Mouse (Mus musculus): ENCODE measurements around the gene Emsy. TPM values are rescaled to one million over a fixed set of nuclear protein-coding genes. Genes with fewer than 3 reads are reported as not detected.

The Emsy gene
- polyA plus RNA-seq, 2 experiments = 8.0 to 8.6 TPM

- no peaks in the 10 kb centered on the region for H3K9me3 ChIP-seq (ENCODE audit: control insufficient read depth, low read length)
- H3K27me3 ChIP-seq (ENCODE audit: control insufficient read depth, insufficient read depth, low read length) = no peaks in the 10 kb centered on the region
- TF ChIP-seq EP300 (IDR thresholded peaks at IDR 0.05; ENCODE audit: low read depth) (no peak), CTCF (IDR thresholded peaks at IDR 0.05; ENCODE audit: low read depth) (no peak)
- 65% methylated on average over 3 of the region's 3 CpGs for WGBS (ENCODE audit: insufficient replicate concordance)
- H3K27ac ChIP-seq = no peak overlapping the region
- no peaks in the 10 kb centered on the region for H3K4me1 ChIP-seq (replicated peaks; ENCODE audit: control insufficient read depth in 2 of 2, insufficient read depth in 2 of 2, low read length in 1 of 2)
- no peak overlapping the region for H3K4me3 ChIP-seq (ENCODE audit: insufficient read depth in 1 of 2, low read depth in 2 of 2, low read length in 2 of 2)
- no peak overlapping the region for H3K9ac ChIP-seq (replicated peaks)
- ATAC-seq (ENCODE audit: insufficient read depth) (no peak), DNase-seq (ENCODE audit: low read depth in 3 of 3, low spot score in 3 of 3) (no peak)
- no peak overlapping the region for H3K4me2 ChIP-seq (ENCODE audit: low read depth)
- peaks cover 8% of the 10 kb centered on the region for H3K36me3 ChIP-seq (replicated peaks; ENCODE audit: control insufficient read depth, insufficient read depth, low read depth)
These were observed 70.3 kb downstream of the Emsy start for GRCm38 (mm10) chr7:98586313-98586712.

GRCm38 (mm10) chr7:98584555-98584954 lies 72.0 kb downstream of the Emsy start:
- no peaks in the 10 kb centered on the region for H3K27me3 ChIP-seq (ENCODE audit: control insufficient read depth, insufficient read depth, low read length)
- no peaks in the 10 kb centered on the region; the same call in 1 of the 2 replicates for H3K36me3 ChIP-seq (replicated peaks; ENCODE audit: control insufficient read depth, insufficient read depth, low read depth)
- no peak overlapping the region for H3K27ac ChIP-seq
- DNase-seq (ENCODE audit: low read depth in 3 of 3, low spot score in 3 of 3) (no peak), ATAC-seq (ENCODE audit: insufficient read depth) (no peak)
- 63% methylated on average over 3 of the region's 3 CpGs for WGBS (ENCODE audit: insufficient replicate concordance)
- no peak overlapping the region for H3K4me2 ChIP-seq (ENCODE audit: low read depth)
- no peak overlapping the region for H3K9ac ChIP-seq (replicated peaks)
- no peak overlapping the region for H3K4me3 ChIP-seq (ENCODE audit: insufficient read depth in 1 of 2, low read depth in 2 of 2, low read length in 2 of 2)
- TF ChIP-seq EP300 (IDR thresholded peaks at IDR 0.05; ENCODE audit: low read depth) (no peak), CTCF (IDR thresholded peaks at IDR 0.05; ENCODE audit: low read depth) (no peak)
- no peaks in the 10 kb centered on the region for H3K4me1 ChIP-seq (replicated peaks; ENCODE audit: control insufficient read depth in 2 of 2, insufficient read depth in 2 of 2, low read length in 1 of 2)
- H3K9me3 ChIP-seq (ENCODE audit: control insufficient read depth, low read length) = no peaks in the 10 kb centered on the region

GRCm38 (mm10) chr7:98581266-98581665 lies 75.3 kb downstream of the Emsy start:
- ATAC-seq (ENCODE audit: insufficient read depth) (no peak), DNase-seq (ENCODE audit: low read depth in 3 of 3, low spot score in 3 of 3) (no peak)
- H3K27ac ChIP-seq = no peak overlapping the region
- TF ChIP-seq CTCF (IDR thresholded peaks at IDR 0.05; ENCODE audit: low read depth) = no peak
- no peak for TF ChIP-seq EP300 (IDR thresholded peaks at IDR 0.05; ENCODE audit: low read depth)
- H3K27me3 ChIP-seq (ENCODE audit: control insufficient read depth, insufficient read depth, low read length) = no peaks in the 10 kb centered on the region
- no peaks in the 10 kb centered on the region for H3K36me3 ChIP-seq (replicated peaks; ENCODE audit: control insufficient read depth, insufficient read depth, low read depth)
- no peak overlapping the region for H3K9ac ChIP-seq (replicated peaks)
- no peak overlapping the region for H3K4me2 ChIP-seq (ENCODE audit: low read depth)
- H3K4me3 ChIP-seq (ENCODE audit: insufficient read depth in 1 of 2, low read depth in 2 of 2, low read length in 2 of 2) = no peak overlapping the region
- WGBS (ENCODE audit: insufficient replicate concordance) = 70% methylated on average over 4 of the region's 4 CpGs
- H3K4me1 ChIP-seq (replicated peaks; ENCODE audit: control insufficient read depth in 2 of 2, insufficient read depth in 2 of 2, low read length in 1 of 2) = no peaks in the 10 kb centered on the region
- no peaks in the 10 kb centered on the region for H3K9me3 ChIP-seq (ENCODE audit: control insufficient read depth, low read length)

DNA sequence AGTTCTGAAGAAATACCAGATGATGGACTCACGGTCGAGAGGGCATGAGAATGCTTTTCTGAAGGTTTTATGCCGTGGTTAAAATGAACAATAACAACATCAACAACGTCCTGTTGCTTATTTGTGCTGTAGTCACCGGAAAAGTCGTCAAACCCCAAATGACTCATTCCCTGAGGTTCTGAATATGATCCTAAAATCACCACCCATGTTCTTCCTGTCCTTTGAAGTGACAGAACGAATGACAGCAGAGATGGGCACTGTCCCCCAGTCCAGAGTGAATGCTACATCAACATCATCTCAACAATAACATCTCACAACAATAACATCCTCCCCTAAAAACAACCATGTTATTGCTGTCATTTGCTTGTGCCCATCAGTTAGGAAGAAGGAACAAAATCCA lies 76.1 kb downstream of the Emsy start:
- no peaks in the 10 kb centered on the region for H3K4me1 ChIP-seq (replicated peaks; ENCODE audit: control insufficient read depth in 2 of 2, insufficient read depth in 2 of 2, low read length in 1 of 2)
- H3K4me2 ChIP-seq (ENCODE audit: low read depth) = no peak overlapping the region
- TF ChIP-seq EP300 (IDR thresholded peaks at IDR 0.05; ENCODE audit: low read depth) (no peak), CTCF (IDR thresholded peaks at IDR 0.05; ENCODE audit: low read depth) (no peak)
- ATAC-seq (ENCODE audit: insufficient read depth) = no peak
- H3K9me3 ChIP-seq (ENCODE audit: control insufficient read depth, low read length) = no peaks in the 10 kb centered on the region
- H3K36me3 ChIP-seq (replicated peaks; ENCODE audit: control insufficient read depth, insufficient read depth, low read depth) = no peaks in the 10 kb centered on the region
- DNase-seq (ENCODE audit: low read depth in 3 of 3, low spot score in 3 of 3) = no peak
- 38% methylated on average over 7 of the region's 7 CpGs for WGBS (ENCODE audit: insufficient replicate concordance)
- no peak overlapping the region for H3K9ac ChIP-seq (replicated peaks)
- no peak overlapping the region for H3K27ac ChIP-seq
- no peaks in the 10 kb centered on the region for H3K27me3 ChIP-seq (ENCODE audit: control insufficient read depth, insufficient read depth, low read length)
- no peak overlapping the region for H3K4me3 ChIP-seq (ENCODE audit: insufficient read depth in 1 of 2, low read depth in 2 of 2, low read length in 2 of 2)

- Histone ChIP-seq H3K36me3 (replicated peaks; ENCODE audit: control insufficient read depth, insufficient read depth, low read depth) (no peaks in the 10 kb centered on the region), H3K4me3 (ENCODE audit: insufficient read depth in 1 of 2, low read depth in 2 of 2, low read length in 2 of 2) (no peak overlapping the region), H3K27me3 (ENCODE audit: control insufficient read depth, insufficient read depth, low read length) (no peaks in the 10 kb centered on the region), H3K4me1 (replicated peaks; ENCODE audit: control insufficient read depth in 2 of 2, insufficient read depth in 2 of 2, low read length in 1 of 2) (no peaks in the 10 kb centered on the region), H3K4me2 (ENCODE audit: low read depth) (no peak overlapping the region), H3K9ac (replicated peaks) (no peak overlapping the region), H3K9me3 (ENCODE audit: control insufficient read depth, low read length) (no peaks in the 10 kb centered on the region), H3K27ac (no peak overlapping the region)
- DNase-seq (ENCODE audit: low read depth in 3 of 3, low spot score in 3 of 3) (no peak), ATAC-seq (ENCODE audit: insufficient read depth) (no peak)
- WGBS (ENCODE audit: insufficient replicate concordance) = 35% methylated on average over 6 of the region's 6 CpGs
- TF ChIP-seq EP300 (IDR thresholded peaks at IDR 0.05; ENCODE audit: low read depth) (no peak), CTCF (IDR thresholded peaks at IDR 0.05; ENCODE audit: low read depth) (no peak)
These were observed 76.9 kb downstream of the Emsy start for GRCm38 (mm10) chr7:98579731-98580130.
